Mouse (Mus musculus) layer of hippocampus, postnatal 10 days (tissue): ENCODE data around the gene Chd6. TPM values are rescaled to one million over a fixed set of nuclear protein-coding genes. Genes with fewer than 3 reads are reported as not detected.
"Not testable (repeated sequence)": the region's sequence is repeated elsewhere in the genome, so short reads cannot be mapped to it uniquely, and the experiment has no call there.

Experiments used
- DNase-seq, 2 experiments: peaks; one replicate each; pipeline ENCODE4 v3.0.0; 2021; ENCODE audit warnings: low spot score in 2 of 2
- total RNA-seq, 2 experiments: library from RNA; stranded (reverse); gene quantifications; 2 replicates each; pipeline ENCODE4 v1.2.3; 2021

The Chd6 gene
- total RNA-seq, 2 experiments from 2014 or later: 55.9 to 63.9 TPM

GRCm38 (mm10) chr2:160990339-160991070, 118.4 kb downstream of the Chd6 start:
- DNase-seq: no peak

- DNase-seq: no peak
Measured at GRCm38 (mm10) chr2:160987503-160987902, 121.4 kb downstream of the Chd6 start.

DNA sequence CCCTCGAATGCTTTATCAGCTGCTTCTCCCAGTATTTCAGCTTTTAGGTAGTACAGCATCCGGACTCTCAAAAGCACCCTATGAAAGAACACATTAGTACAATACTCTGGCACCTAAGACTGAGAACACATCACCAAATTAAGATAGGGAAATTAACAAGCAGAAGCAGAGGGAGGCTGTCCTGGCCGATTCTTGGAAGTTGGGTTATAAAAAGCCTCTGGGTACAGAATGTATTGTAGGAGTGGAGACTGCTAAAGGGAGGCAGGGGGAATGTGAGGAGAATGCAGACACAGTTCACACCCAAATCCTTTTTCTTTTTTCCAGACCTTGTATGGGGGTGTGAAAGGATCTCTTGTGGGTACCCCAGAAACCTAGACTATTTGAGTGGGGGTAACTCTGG, 126.2 kb downstream of the Chd6 start:
- no peak for DNase-seq

DNA sequence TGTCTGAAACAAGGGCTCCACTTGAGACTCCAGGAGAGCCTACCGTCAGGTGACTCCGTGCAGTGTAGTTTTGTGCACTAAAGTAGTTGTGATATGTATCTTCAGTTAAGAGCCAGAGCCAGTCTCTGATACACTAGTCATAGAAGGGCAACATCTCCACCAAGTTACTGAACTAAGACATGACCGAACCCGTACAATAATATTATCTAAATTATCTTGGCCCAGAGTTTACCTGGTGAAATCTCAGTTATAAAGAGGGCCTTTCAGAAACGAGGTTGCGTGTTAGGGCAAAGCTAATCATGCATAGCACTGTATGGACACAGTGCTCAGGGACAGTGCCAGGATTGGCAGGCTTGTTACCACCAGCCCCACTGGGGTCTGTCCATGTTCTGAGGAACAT, 127.1 kb downstream of the Chd6 start:
- no peak for DNase-seq

DNA sequence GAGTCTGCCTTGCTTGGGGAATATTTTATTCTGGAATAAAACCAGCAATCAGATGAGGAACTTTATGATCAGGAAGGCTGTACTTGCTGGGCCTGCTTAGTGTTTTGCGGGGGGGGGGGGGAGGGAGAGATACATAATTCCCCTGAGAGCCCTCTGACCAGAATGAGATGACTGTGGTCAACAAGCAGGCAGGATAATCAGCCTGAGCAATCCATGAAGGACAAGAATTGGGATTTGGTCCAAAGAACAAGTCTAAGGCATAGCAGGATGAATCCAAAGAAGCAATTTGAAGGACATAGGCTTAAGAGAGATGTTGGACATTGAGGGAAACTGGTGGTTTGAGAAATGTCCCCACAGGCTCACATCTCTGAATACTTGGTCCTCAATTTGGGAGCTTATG, 130.2 kb downstream of the Chd6 start:
- no peak for DNase-seq

GRCm38 (mm10) chr2:160977248-160977647, 131.6 kb downstream of the Chd6 start:
- DNase-seq: no peak

DNA sequence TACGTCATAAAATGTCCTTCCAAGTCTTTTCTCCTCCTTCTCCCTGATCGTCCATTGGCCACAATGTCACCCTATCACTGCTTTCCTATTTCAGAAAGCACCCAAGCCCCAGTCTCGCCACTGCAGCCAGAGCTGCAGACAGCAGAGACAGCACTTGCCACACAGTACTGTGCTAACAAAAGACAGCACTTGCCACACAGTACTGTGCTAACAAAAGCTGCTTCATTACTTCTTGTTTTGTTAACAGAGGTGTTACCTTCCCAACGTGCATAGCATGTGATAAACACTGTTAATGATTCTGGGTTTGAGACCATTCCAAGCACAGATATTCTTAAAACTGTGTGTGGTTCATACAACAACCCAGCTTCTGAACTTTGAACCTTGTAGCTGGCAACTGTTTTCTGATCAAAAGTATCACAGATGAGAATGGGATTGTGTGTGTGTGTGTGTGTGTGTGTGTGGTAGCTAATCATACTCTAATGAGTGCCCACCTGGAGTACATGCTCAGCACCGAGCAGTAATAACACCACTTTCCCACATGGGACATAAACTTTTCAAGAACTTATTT, 135.1 kb downstream of the Chd6 start:
- no peak for DNase-seq

DNA sequence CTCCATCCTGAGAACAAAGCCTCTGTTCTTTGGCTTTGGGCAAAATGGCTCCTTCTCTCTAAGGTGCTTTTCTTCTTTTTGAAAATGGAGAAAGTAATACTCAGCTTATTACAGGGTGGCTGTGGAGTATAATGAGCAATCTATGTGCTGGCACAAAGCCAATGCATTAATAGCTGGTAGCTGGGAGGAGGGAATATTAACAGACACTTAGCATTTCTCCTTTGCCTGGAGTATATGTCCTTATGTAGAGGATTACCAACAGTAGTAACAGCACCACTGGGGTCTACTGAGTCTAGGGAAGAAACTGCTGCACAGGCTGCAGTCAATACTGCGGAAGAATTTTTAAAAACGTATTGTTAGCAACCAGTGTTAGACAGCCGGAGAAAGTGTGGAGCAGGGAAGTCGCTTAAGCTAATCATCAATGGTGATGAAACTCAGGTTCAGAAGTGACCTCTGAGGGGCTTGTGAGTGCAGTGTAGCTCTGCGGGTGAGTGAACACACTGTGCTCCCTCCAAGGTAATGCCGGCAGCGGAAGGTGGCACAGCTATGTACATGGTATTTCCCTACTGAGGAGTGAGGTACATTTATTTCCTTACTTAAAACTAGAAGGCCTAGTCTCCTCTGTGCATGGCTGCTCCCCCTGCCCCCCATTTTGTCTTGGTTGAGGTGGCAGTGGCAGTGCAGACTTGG, 136.6 kb downstream of the Chd6 start:
- DNase-seq: no peak

GRCm38 (mm10) chr2:160962149-160962548, 146.7 kb downstream of the Chd6 start:
- DNase-seq: no peak

DNA sequence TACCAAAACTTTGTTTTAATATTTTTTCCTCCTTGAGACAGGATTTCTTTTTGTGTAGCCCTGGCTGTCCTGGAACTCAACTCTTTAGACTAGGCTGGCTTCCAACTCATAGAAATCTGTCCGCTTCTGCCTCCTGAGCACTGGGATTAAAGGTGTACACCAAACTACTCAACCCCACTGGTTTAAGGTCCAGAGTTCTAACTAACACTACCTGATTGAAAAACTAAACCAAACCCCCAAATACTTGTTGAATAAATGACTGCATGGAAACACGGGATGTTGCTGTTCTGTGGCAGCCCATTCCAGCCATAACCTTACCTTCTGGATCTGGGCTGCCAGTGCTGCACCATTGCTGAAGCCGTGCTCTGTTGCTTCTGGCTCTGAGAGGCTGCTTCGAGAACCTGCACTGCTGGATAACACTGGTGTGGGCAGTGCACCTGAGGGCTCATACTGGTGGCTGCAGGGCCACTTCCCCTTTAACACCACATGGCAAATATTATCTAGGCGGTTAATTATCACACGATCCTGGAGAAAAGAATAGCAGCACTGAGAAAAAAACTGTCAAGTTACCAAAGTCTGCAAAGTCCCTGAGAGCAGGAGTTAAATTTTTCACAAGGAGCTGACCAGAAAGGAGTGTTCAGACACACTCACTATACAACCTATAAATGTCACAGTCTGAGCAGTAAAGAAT, 147.8 kb downstream of the Chd6 start:
- DNase-seq: no peak

GRCm38 (mm10) chr2:160959901-160960300, 149.0 kb downstream of the Chd6 start:
- DNase-seq: no peak

DNA sequence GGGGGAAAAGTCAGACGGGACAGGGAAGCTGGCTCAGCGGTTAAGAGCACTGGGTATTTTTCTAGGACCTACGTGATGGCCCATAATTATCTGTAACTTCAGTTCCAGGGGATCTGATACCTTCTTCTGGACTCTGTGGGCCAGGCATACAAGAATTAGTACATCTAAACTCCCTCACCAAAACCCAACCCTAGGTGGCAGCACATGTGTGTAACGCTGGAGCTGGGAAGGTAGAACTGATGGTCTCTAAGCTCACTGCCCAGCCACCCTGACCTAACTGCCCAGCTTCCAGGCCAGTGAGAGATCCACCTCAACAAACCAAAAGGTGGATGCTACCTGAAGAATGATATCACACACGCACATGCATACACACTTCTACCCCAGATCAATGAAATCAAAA, 150.1 kb downstream of the Chd6 start:
- peak; percentile 32 to 56 for DNase-seq

DNA sequence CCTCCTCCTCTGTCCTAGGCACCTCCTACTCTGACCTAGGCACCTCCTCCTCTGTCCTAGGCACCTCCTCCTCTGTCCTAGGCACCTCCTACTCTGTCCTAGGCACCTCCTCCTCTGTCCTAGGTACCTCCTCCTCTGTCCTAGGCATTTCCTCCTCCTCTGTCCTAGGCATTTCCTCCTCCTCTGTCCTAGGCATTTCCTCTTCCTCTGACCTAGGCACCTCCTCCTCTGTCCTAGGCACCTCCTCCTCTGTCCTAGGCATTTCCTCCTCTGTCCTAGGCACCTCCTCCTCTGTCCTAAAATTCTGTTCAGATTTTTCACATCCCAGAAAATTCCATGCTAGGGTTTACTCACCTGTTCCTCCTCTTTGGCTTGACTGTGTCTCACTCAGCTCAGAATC, 151.1 kb downstream of the Chd6 start:
- not testable (repeated sequence) for DNase-seq

GRCm38 (mm10) chr2:160957307-160957706, 151.6 kb downstream of the Chd6 start:
- not testable (repeated sequence) for DNase-seq

- no peak for DNase-seq
Measured at GRCm38 (mm10) chr2:160955331-160955730, 153.5 kb downstream of the Chd6 start.

- no peak for DNase-seq
Measured at GRCm38 (mm10) chr2:160954541-160954940, 154.3 kb downstream of the Chd6 start.

GRCm38 (mm10) chr2:160953131-160953873, 155.6 kb downstream of the Chd6 start:
- DNase-seq: peak; percentile 36 to 42

- no peak for DNase-seq
Measured at GRCm38 (mm10) chr2:160951595-160951994, 157.3 kb downstream of the Chd6 start.

- DNase-seq: no peak
Measured at GRCm38 (mm10) chr2:160942443-160942842, 166.4 kb downstream of the Chd6 start.

DNA sequence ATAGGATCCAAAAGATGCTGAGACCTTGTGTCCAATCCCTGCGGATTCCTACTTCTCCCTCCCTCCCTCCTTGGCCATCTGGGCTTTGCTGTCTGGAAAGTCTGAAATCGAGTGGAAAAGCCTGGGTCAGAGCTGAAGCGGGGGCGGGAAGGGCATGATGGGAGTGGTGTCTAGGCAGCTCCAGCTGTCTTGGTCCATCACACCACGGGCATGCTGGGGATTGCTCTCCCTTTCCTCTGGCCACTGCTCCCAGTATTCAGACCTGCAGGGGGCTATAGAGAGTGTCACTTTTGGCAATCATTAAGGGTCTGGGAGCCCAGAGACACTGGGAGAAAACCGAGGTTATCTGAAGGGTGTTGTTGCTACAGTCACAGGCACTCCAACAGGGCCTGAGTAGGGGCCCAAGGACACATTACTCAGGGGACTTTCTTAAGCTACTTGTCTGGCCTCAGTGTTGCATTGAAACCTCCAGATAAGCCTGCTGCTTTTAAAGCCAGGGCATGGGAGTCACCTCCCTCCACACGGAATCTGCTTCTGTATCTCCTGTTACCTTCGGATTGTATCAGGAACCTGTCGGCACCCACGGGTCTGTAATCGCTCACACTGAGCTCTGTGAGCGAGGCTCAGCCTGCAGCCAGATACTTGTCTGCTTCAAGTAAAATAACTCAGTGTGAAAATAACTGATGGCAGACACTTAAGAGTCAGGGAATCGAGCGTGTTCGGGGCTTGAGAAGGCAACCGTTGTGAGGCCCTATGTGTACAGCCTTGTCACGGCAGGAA, 167.8 kb downstream of the Chd6 start:
- no peak for DNase-seq
